Mouse (Mus musculus): ENCODE data around the gene Lats1. TPM values are rescaled to one million over a fixed set of nuclear protein-coding genes. Genes with fewer than 3 reads are reported as not detected.
"Not testable (repeated sequence)": the region's sequence is repeated elsewhere in the genome, so short reads cannot be mapped to it uniquely, and the experiment has no call there.

The Lats1 gene
- polyA plus RNA-seq, 1 experiment, result 6.9 TPM

- no peak for DNase-seq (ENCODE audit: low read depth in 1 of 2, low spot score in 2 of 2)
- 94% methylated on average over 7 of the region's 7 CpGs for WGBS
- TF ChIP-seq POLR2A (IDR thresholded peaks at IDR 0.05; ENCODE audit: low read depth, low read length), result no peak
- TF ChIP-seq CTCF (IDR thresholded peaks at IDR 0.05; ENCODE audit: extremely low read depth, insufficient read depth, insufficient read length, insufficient replicate concordance), result no peak
- Histone ChIP-seq H3K36me3 (ENCODE audit: control insufficient read depth, insufficient read depth, low read length) (peaks cover 23% of the 10 kb centered on the region), H3K4me1 (ENCODE audit: control insufficient read depth, insufficient read depth, insufficient read length) (no peaks in the 10 kb centered on the region), H3K27ac (ENCODE audit: insufficient read depth, low read length) (no peak overlapping the region), H3K27me3 (ENCODE audit: control insufficient read depth, insufficient read depth, low read length) (no peaks in the 10 kb centered on the region), H3K4me3 (ENCODE audit: extremely low read depth, insufficient read depth, insufficient read length) (no peak overlapping the region)
Observed at GRCm38 (mm10) chr10:7715056-7715455, 34.0 kb downstream of the Lats1 start.

- Histone ChIP-seq H3K27me3 (ENCODE audit: control insufficient read depth, insufficient read depth, low read length) (no peaks in the 10 kb centered on the region), H3K4me3 (ENCODE audit: extremely low read depth, insufficient read depth, insufficient read length) (peak within 1 kb of the TSS; percentile 89), H3K27ac (ENCODE audit: insufficient read depth, low read length) (peak within 1 kb of the TSS; percentile 87), H3K36me3 (ENCODE audit: control insufficient read depth, insufficient read depth, low read length) (no peaks in the 10 kb centered on the region), H3K4me1 (ENCODE audit: control insufficient read depth, insufficient read depth, insufficient read length) (no peaks in the 10 kb centered on the region; the same call in 1 of the 2 replicates)
- TF ChIP-seq POLR2A (IDR thresholded peaks at IDR 0.05; ENCODE audit: low read depth, low read length), result peak; percentile 44; the same call in 1 of the 2 replicates
- no peak for TF ChIP-seq CTCF (IDR thresholded peaks at IDR 0.05; ENCODE audit: extremely low read depth, insufficient read depth, insufficient read length, insufficient replicate concordance)
- WGBS, result under 1% methylated on average over 47 of the region's 49 CpGs
- peak; percentile 92 for DNase-seq (ENCODE audit: low read depth in 1 of 2, low spot score in 2 of 2)
Observed at GRCm38 (mm10) chr10:7725751-7726500, 44.9 kb downstream of the Lats1 start, which contains the start of gene Katna1. Gene Katna1 (plus strand): TSS chr10:7726000.

DNA sequence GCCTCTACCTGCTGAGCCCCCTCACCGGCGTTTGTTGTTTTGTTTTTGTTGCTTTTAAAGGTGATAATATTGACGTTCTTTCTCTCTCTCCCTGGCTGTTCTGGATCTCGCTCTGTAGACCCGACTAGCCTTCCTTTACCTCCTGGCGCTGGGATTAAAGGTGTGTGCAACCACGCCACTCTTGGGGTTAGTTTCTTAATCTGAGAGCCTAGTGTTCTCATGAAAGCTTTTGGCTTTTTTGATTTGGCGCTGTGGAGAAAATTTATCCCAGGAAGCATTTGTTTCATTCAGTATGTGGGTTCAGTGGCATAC is 45.4 kb downstream of the Lats1 start:
- Histone ChIP-seq H3K27me3 (ENCODE audit: control insufficient read depth, insufficient read depth, low read length) (no peaks in the 10 kb centered on the region), H3K4me3 (ENCODE audit: extremely low read depth, insufficient read depth, insufficient read length) (peak overlapping the region; percentile 89), H3K4me1 (ENCODE audit: control insufficient read depth, insufficient read depth, insufficient read length) (no peaks in the 10 kb centered on the region; the same call in 1 of the 2 replicates), H3K36me3 (ENCODE audit: control insufficient read depth, insufficient read depth, low read length) (no peaks in the 10 kb centered on the region), H3K27ac (ENCODE audit: insufficient read depth, low read length) (peak overlapping the region; percentile 87)
- TF ChIP-seq POLR2A (IDR thresholded peaks at IDR 0.05; ENCODE audit: low read depth, low read length), result no peak
- no peak for TF ChIP-seq CTCF (IDR thresholded peaks at IDR 0.05; ENCODE audit: extremely low read depth, insufficient read depth, insufficient read length, insufficient replicate concordance)
- no peak for DNase-seq (ENCODE audit: low read depth in 1 of 2, low spot score in 2 of 2)
- WGBS, result 2% methylated on average over 8 of the region's 8 CpGs

DNA sequence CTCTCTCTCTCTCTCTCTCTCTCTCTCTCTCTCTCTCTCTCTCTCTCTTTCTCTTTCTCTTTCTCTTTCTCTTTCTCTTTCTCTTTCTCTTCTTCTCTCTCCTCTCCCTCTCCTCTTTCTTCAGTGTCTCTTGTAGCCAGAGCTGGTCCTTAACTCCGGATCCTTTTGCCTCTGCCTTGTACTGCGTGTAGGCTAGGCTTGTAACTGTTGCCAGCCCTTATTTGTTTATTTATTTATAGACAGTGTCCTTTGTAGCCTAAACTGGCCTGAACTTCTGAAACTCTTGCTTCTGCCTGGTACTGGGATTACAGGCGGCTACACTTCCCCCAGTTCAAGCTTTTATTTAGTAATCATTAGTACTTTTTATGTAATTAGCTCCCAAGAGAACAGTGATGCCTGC is 46.0 kb downstream of the Lats1 start:
- no peak for DNase-seq (ENCODE audit: low read depth in 1 of 2, low spot score in 2 of 2)
- peaks cover 2% of the 10 kb centered on the region; the same call in 1 of the 2 replicates for H3K4me1 ChIP-seq (ENCODE audit: control insufficient read depth, insufficient read depth, insufficient read length)
- H3K36me3 ChIP-seq (ENCODE audit: control insufficient read depth, insufficient read depth, low read length), result no peaks in the 10 kb centered on the region
- H3K4me3 ChIP-seq (ENCODE audit: extremely low read depth, insufficient read depth, insufficient read length), result no peak overlapping the region; the same call in 1 of the 2 replicates
- no peak overlapping the region for H3K27ac ChIP-seq (ENCODE audit: insufficient read depth, low read length)
- no peaks in the 10 kb centered on the region for H3K27me3 ChIP-seq (ENCODE audit: control insufficient read depth, insufficient read depth, low read length)
- 17% methylated on average over 3 of the region's 3 CpGs for WGBS
- TF ChIP-seq POLR2A (IDR thresholded peaks at IDR 0.05; ENCODE audit: low read depth, low read length) (no peak), CTCF (IDR thresholded peaks at IDR 0.05; ENCODE audit: extremely low read depth, insufficient read depth, insufficient read length, insufficient replicate concordance) (no peak)

- no peak for DNase-seq (ENCODE audit: low read depth in 1 of 2, low spot score in 2 of 2)
- TF ChIP-seq CTCF (IDR thresholded peaks at IDR 0.05; ENCODE audit: extremely low read depth, insufficient read depth, insufficient read length, insufficient replicate concordance) (no peak), POLR2A (IDR thresholded peaks at IDR 0.05; ENCODE audit: low read depth, low read length) (no peak)
- no peak overlapping the region for H3K27ac ChIP-seq (ENCODE audit: insufficient read depth, low read length)
Observed at GRCm38 (mm10) chr10:7731582-7731981, 50.6 kb downstream of the Lats1 start.

GRCm38 (mm10) chr10:7737122-7737521 is 56.1 kb downstream of the Lats1 start:
- DNase-seq (ENCODE audit: low read depth in 1 of 2, low spot score in 2 of 2), result no peak
- TF ChIP-seq POLR2A (IDR thresholded peaks at IDR 0.05; ENCODE audit: low read depth, low read length), result no peak
- no peak for TF ChIP-seq CTCF (IDR thresholded peaks at IDR 0.05; ENCODE audit: extremely low read depth, insufficient read depth, insufficient read length, insufficient replicate concordance)
- Histone ChIP-seq H3K27me3 (ENCODE audit: control insufficient read depth, insufficient read depth, low read length) (no peaks in the 10 kb centered on the region), H3K27ac (ENCODE audit: insufficient read depth, low read length) (no peak overlapping the region), H3K36me3 (ENCODE audit: control insufficient read depth, insufficient read depth, low read length) (peaks cover 8% of the 10 kb centered on the region), H3K4me3 (ENCODE audit: extremely low read depth, insufficient read depth, insufficient read length) (no peak overlapping the region), H3K4me1 (ENCODE audit: control insufficient read depth, insufficient read depth, insufficient read length) (no peaks in the 10 kb centered on the region)

More at GRCm38 (mm10) chr10:7731582-7731981, 50.6 kb downstream of the Lats1 start:
- H3K4me3 ChIP-seq (ENCODE audit: extremely low read depth, insufficient read depth, insufficient read length), result no peak overlapping the region
- H3K36me3 ChIP-seq (ENCODE audit: control insufficient read depth, insufficient read depth, low read length), result no peaks in the 10 kb centered on the region
- H3K27me3 ChIP-seq (ENCODE audit: control insufficient read depth, insufficient read depth, low read length), result no peaks in the 10 kb centered on the region
- peaks cover 2% of the 10 kb centered on the region; the same call in 1 of the 2 replicates for H3K4me1 ChIP-seq (ENCODE audit: control insufficient read depth, insufficient read depth, insufficient read length)

DNA sequence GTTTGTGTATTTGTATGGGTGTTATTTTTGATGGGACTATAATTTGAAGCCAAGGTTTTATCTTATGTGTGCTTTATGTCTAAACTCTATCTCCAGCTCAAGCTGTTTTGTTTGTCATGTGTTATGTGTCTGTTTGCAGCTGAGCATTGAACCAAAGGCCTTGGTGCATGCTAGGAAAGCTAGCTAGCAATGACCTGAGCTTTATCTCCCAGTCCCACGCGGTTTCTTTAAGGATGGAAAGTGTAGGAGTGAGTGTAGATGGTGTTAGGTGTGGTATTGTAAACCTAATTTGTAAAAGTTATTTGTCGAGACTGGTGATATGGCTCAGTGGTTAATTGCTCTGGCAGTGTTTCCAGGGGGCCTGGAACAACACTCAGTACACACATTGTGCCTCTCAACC is 56.9 kb downstream of the Lats1 start:
- H3K4me1 ChIP-seq (ENCODE audit: control insufficient read depth, insufficient read depth, insufficient read length), result no peaks in the 10 kb centered on the region
- no peak overlapping the region for H3K27ac ChIP-seq (ENCODE audit: insufficient read depth, low read length)
- WGBS, result 82% methylated on average over 3 of the region's 3 CpGs
- DNase-seq (ENCODE audit: low read depth in 1 of 2, low spot score in 2 of 2), result no peak
- no peaks in the 10 kb centered on the region for H3K27me3 ChIP-seq (ENCODE audit: control insufficient read depth, insufficient read depth, low read length)
- H3K4me3 ChIP-seq (ENCODE audit: extremely low read depth, insufficient read depth, insufficient read length), result no peak overlapping the region
- H3K36me3 ChIP-seq (ENCODE audit: control insufficient read depth, insufficient read depth, low read length), result peaks cover 10% of the 10 kb centered on the region
- TF ChIP-seq CTCF (IDR thresholded peaks at IDR 0.05; ENCODE audit: extremely low read depth, insufficient read depth, insufficient read length, insufficient replicate concordance) (no peak), POLR2A (IDR thresholded peaks at IDR 0.05; ENCODE audit: low read depth, low read length) (no peak)

GRCm38 (mm10) chr10:7745528-7745927 is 64.5 kb downstream of the Lats1 start:
- not testable (repeated sequence) for H3K27ac ChIP-seq (ENCODE audit: insufficient read depth, low read length); DNase-seq (ENCODE audit: low read depth in 1 of 2, low spot score in 2 of 2); H3K27me3 ChIP-seq (ENCODE audit: control insufficient read depth, insufficient read depth, low read length); H3K4me3 ChIP-seq (ENCODE audit: extremely low read depth, insufficient read depth, insufficient read length); H3K4me1 ChIP-seq (ENCODE audit: control insufficient read depth, insufficient read depth, insufficient read length)
- H3K36me3 ChIP-seq (ENCODE audit: control insufficient read depth, insufficient read depth, low read length), result peaks cover 40% of the 10 kb centered on the region
- 94% methylated on average over 6 of the region's 6 CpGs for WGBS
